In genomic region chr5:92980862-92981261, GRCm38 (mm10) we compare ENCODE assay signal across 20 mouse cellular contexts.
DNase-seq lines count a peak whose midpoint lies in the region; ATAC-seq and TF ChIP-seq lines count a peak whose summit lies in the region.
"Had no signal": no experiment of that assay in that cellular context is flagged by ENCODE, and none has a peak within 500 bp of the region (broad histone marks: within the 10 kb centered on the region; RNA-seq: fewer than 3 reads in every experiment).

No protein-coding gene starts in this region.

- no peak for TF ChIP-seq POLR2A in thymus, adult 2 months (IDR thresholded peaks at IDR 0.05; ENCODE audit: control insufficient read depth, extremely low read depth, insufficient read depth, low read length, poor library complexity)

- no peaks in the 10 kb centered on the region for H3K4me1 ChIP-seq in thymus, adult 2 months (replicated peaks; ENCODE audit: control insufficient read depth, insufficient read depth, low read length)
- H3K4me1 ChIP-seq: embryonic facial prominence, embryonic 12.5 days; embryonic facial prominence, embryonic 15.5 days; forebrain, embryonic 13.5 days; hindbrain, embryonic 12.5 days; hindbrain, embryonic 15.5 days had no signal

- no peak for TF ChIP-seq CTCF in thymus, adult 2 months (IDR thresholded peaks at IDR 0.05; ENCODE audit: borderline replicate concordance, control insufficient read depth, extremely low read depth, insufficient read depth, low read length, poor library complexity)

- ATAC-seq in frontal cortex, adult (ENCODE audit: low TSS enrichment): peak; percentile 79
- ATAC-seq: activated CD4-positive, CD25-positive, alpha-beta regulatory T cell, adult 4 months; forebrain, embryonic 13.5 days; forebrain, embryonic 16.5 days had no signal

- no peak overlapping the region for H3K27ac ChIP-seq in thymus, adult 2 months (ENCODE audit: control insufficient read depth, insufficient read depth, low read length)
- H3K27ac ChIP-seq: embryonic facial prominence, embryonic 12.5 days; embryonic facial prominence, embryonic 15.5 days; forebrain, embryonic 13.5 days; hindbrain, embryonic 12.5 days; hindbrain, embryonic 15.5 days had no signal

- no peak overlapping the region for H3K4me3 ChIP-seq in thymus, adult 2 months (ENCODE audit: control insufficient read depth, insufficient read depth, low read length)
- H3K4me3 ChIP-seq: embryonic facial prominence, embryonic 12.5 days; embryonic facial prominence, embryonic 15.5 days; forebrain, embryonic 13.5 days; hindbrain, embryonic 12.5 days; hindbrain, embryonic 15.5 days had no signal

- no peaks in the 10 kb centered on the region for H3K27me3 ChIP-seq in thymus, adult 2 months (ENCODE audit: control insufficient read depth, insufficient read depth, low read length)
- H3K27me3 ChIP-seq: embryonic facial prominence, embryonic 12.5 days; embryonic facial prominence, embryonic 15.5 days; forebrain, embryonic 13.5 days; hindbrain, embryonic 12.5 days; hindbrain, embryonic 15.5 days had no signal

- H3K36me3 ChIP-seq in thymus, adult 2 months (ENCODE audit: control insufficient read depth, insufficient read depth, low read length): no peaks in the 10 kb centered on the region
- H3K36me3 ChIP-seq: embryonic facial prominence, embryonic 12.5 days; embryonic facial prominence, embryonic 15.5 days; hindbrain, embryonic 12.5 days; hindbrain, embryonic 15.5 days had no signal

- DNase-seq in frontal cortex, adult 2 months (ENCODE audit: extremely low spot score in 1 of 2, low spot score in 1 of 2): no peak
- DNase-seq in right cerebral cortex, adult 18-20 months: peak; percentile 46
- no peak for DNase-seq in right cerebral cortex, postnatal 25 days
- peak; percentile 18 for DNase-seq in fat pad, adult 2 months (ENCODE audit: extremely low read depth, low read depth, low spot score)
- no peak for DNase-seq in heart, adult 11 months
- DNase-seq in thymus, adult 2 months: no peak
- DNase-seq: adrenal gland, postnatal 10 days; adrenal gland, postnatal 36 days; cerebellum, adult 11 months; cerebellum, adult 9-11 months; cerebellum, postnatal 25 days; gastrocnemius, postnatal 25 days had no signal

- 88% methylated on average over 2 of the region's 2 CpGs for WGBS in thymus, adult 2 months

Comparison
In these comparisons a context has a peak if more than half of its experiments do, and no peak if none do; other contexts are left out.
1. DNase-seq: peak in right cerebral cortex, adult 18-20 months (single experiment) and fat pad, adult 2 months (single experiment); none in frontal cortex, adult 2 months (0 of 2), right cerebral cortex, postnatal 25 days (single experiment), heart, adult 11 months (single experiment) and thymus, adult 2 months (single experiment).